Mouse (Mus musculus) B cell, adult 2 months (primary cell): ENCODE measurements around the gene Rpp14.
"Not testable (repeated sequence)": the region's sequence is repeated elsewhere in the genome, so short reads cannot be mapped to it uniquely, and the experiment has no call there.

Experiments used
- DNase-seq, 2 experiments: peaks; one replicate each; pipeline ENCODE4 v3.0.0; 2022

Rpp14 gene

GRCm38 (mm10) chr14:8115772-8116171 lies 35.6 kb downstream of the Rpp14 start:
- DNase-seq = peak; percentile 62 to 63

GRCm38 (mm10) chr14:8117371-8117770 lies 37.2 kb downstream of the Rpp14 start:
- no peak for DNase-seq

- DNase-seq = no peak
Measured at GRCm38 (mm10) chr14:8119454-8119853, 39.3 kb downstream of the Rpp14 start.

- no peak for DNase-seq
Measured at GRCm38 (mm10) chr14:8119904-8120303, 39.7 kb downstream of the Rpp14 start.

GRCm38 (mm10) chr14:8123141-8123540 lies 43.0 kb downstream of the Rpp14 start:
- no peak for DNase-seq

- DNase-seq = not testable (repeated sequence)
Measured at GRCm38 (mm10) chr14:8123611-8124010, 43.4 kb downstream of the Rpp14 start.

- DNase-seq = no peak
Measured at GRCm38 (mm10) chr14:8124046-8124881, 44.1 kb downstream of the Rpp14 start.

- DNase-seq = peak; percentile 66 to 72
Measured at GRCm38 (mm10) chr14:8127971-8128370, 47.8 kb downstream of the Rpp14 start.

GRCm38 (mm10) chr14:8132789-8133188 lies 52.6 kb downstream of the Rpp14 start:
- DNase-seq = peak; percentile 39 to 40

GRCm38 (mm10) chr14:8134234-8134633 lies 54.1 kb downstream of the Rpp14 start:
- no peak for DNase-seq

- DNase-seq = no peak
Measured at GRCm38 (mm10) chr14:8135130-8135529, 55.0 kb downstream of the Rpp14 start.

GRCm38 (mm10) chr14:8139724-8140710 lies 59.9 kb downstream of the Rpp14 start:
- peak in 1 of 2 experiments; percentile 15 for DNase-seq

GRCm38 (mm10) chr14:8141131-8141530 lies 61.0 kb downstream of the Rpp14 start:
- DNase-seq = no peak
